Mouse (Mus musculus): ENCODE measurements around the gene Tro. TPM values are rescaled to one million over a fixed set of nuclear protein-coding genes. Genes with fewer than 3 reads are reported as not detected.

Gene Tro
- polyA plus RNA-seq (2012; rRNA removed): 1.3 and 1.4 TPM in 2 replicates

GRCm38 (mm10) chrX:150656908-150657796, at the start of gene Tro:
TSS of gene Tro (minus strand) at chrX:150657583.

Other genes starting within 250 kb of the Tro start
- gene Tmem29, start 198.4 kb downstream of the Tro start, polyA plus RNA-seq (2012; rRNA removed): 1.1 and 1.5 TPM in 2 replicates
- 1.4 and 6.2 TPM in 2 replicates for gene Alas2, start 110.2 kb downstream of the Tro start, polyA plus RNA-seq (2012; rRNA removed)
- 1.5 and 1.6 TPM in 2 replicates for gene Pfkfb1, start 69.4 kb downstream of the Tro start, polyA plus RNA-seq (2012; rRNA removed)
- gene Apex2, start 67.7 kb downstream of the Tro start, polyA plus RNA-seq (2012; rRNA removed): 5.7 and 6.4 TPM in 2 replicates
- gene Maged2, start 156.8 kb upstream of the Tro start, polyA plus RNA-seq (2012; rRNA removed): 17.3 and 20.4 TPM in 2 replicates